Mouse (Mus musculus) limb, embryonic 12.5 days (tissue): ENCODE results near the gene Nfkbie. TPM values are rescaled to one million over a fixed set of nuclear protein-coding genes. Genes with fewer than 3 reads are reported as not detected.
A peak's percentile ranks its signal among the peaks of the same experiment; 100 is the strongest.

Experiments
- ATAC-seq: fragments of 200-750 bp; cut with Nextera tagmentation; 2 replicates; pipeline ENCODE4 v1.8.0; 2017; ENCODE audit warnings: low read depth, moderate TSS enrichment; ENCODE audit not compliant: insufficient number of reproducible peaks, insufficient read depth, low FRiP score, low TSS enrichment
- H3K27ac ChIP-seq: fragments of 300-500 bp; sonication (generic); 2 replicates; pipeline ENCODE4 v1.5.1; 2016; ENCODE audit warnings: mild to moderate bottlenecking, moderate library complexity
- H3K27me3 ChIP-seq: fragments of 300-500 bp; sonication (generic); 2 replicates; pipeline ENCODE4 v1.6.1; 2016; ENCODE audit warnings: mild to moderate bottlenecking, moderate library complexity
- H3K36me3 ChIP-seq: fragments of 300-500 bp; sonication (generic); 2 replicates; pipeline ENCODE4 v1.6.1; 2016; ENCODE audit warnings: mild to moderate bottlenecking, moderate library complexity
- H3K4me1 ChIP-seq: fragments of 300-500 bp; sonication (generic); replicated peaks from 2 replicates; pipeline ENCODE4 v1.6.1; 2016
- H3K4me2 ChIP-seq: fragments of 300-500 bp; sonication (generic); 2 replicates; pipeline ENCODE4 v1.6.1; 2016; ENCODE audit warnings: mild to moderate bottlenecking, moderate library complexity
- H3K4me3 ChIP-seq: fragments of 300-500 bp; sonication (generic); replicated peaks from 2 replicates; pipeline ENCODE4 v1.5.1; 2016; ENCODE audit warnings: mild to moderate bottlenecking
- H3K9ac ChIP-seq: fragments of 300-500 bp; sonication (generic); replicated peaks from 2 replicates; pipeline ENCODE4 v1.6.1; 2016; ENCODE audit warnings: mild to moderate bottlenecking, moderate library complexity
- H3K9me3 ChIP-seq: fragments of 300-500 bp; sonication (generic); 2 replicates; pipeline ENCODE4 v1.6.1; 2016; ENCODE audit warnings: mild to moderate bottlenecking, moderate library complexity
- WGBS: fragments of 180-500 bp; shearing (Covaris S2); methylation state at CpG from one replicate; pipeline ENCODE4 v1.1.7; 2016; 5-methylcytosine and 5-hydroxymethylcytosine counted together
- polyA plus RNA-seq: library from polyadenylated mRNA; unstranded; fragments of >200 nt; fragmentation: Nextera tagmentation; extraction: Ambion mirVana; gene quantifications from 2 replicates; pipeline ENCODE4 v1.2.1, GENCODE M21; 2016

Nfkbie gene
- polyA plus RNA-seq, 1 experiment from 2014 or later = 6.6 TPM

DNA sequence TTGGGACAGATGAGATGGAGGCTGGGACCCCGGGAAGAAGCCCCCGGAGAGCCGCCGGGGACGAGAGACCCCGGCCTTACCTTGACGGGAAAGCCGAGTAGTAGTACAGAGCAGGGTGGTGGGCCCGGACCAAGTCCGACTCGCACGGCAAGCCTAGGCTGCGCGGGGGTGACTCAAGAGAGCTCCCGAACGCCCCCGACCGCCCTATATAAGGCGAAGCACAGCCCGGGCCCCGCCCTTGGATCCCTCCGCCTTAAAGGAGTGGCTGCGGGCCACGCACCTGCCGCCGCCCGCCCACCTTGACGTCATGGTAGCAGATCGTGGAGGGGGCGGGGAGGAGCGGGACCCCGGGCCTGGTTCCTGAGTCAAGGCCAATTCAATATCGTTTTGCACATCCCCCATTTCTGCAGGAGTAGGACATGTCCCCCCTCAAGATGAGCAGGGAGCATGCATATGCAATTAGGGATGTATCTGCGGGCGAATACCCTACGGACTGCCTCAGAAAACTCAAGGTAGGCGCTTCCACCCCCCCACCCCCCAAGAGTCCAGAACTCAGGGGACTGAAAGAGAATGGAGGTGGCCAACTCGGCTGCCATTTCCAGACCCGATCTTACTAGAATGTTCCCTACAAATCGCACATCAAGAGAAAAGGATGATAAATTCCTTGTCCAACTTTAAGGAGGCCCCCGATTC lies 17.7 kb downstream of the Nfkbie start, which contains the start of gene Hsp90ab1:
Gene Hsp90ab1, minus strand, starts transcription at position 185 of the 693 bp plus-strand sequence.
- peak within 1 kb of the TSS; percentile 95 for H3K4me3 ChIP-seq
- whole genome bisulfite sequencing = under 1% methylated on average over 41 of the region's 41 CpGs
- peak within 1 kb of the TSS; percentile 97 for H3K27ac ChIP-seq
- ATAC-seq = peak; percentile 89
- H3K9me3 ChIP-seq = no peaks in the 10 kb centered on the region
- H3K27me3 ChIP-seq = no peaks in the 10 kb centered on the region
- H3K36me3 ChIP-seq = peaks cover 37% of the 10 kb centered on the region
- peak within 1 kb of the TSS; percentile 99 for H3K9ac ChIP-seq
- H3K4me2 ChIP-seq = peak within 1 kb of the TSS; percentile 64
- peaks cover 26% of the 10 kb centered on the region for H3K4me1 ChIP-seq

DNA sequence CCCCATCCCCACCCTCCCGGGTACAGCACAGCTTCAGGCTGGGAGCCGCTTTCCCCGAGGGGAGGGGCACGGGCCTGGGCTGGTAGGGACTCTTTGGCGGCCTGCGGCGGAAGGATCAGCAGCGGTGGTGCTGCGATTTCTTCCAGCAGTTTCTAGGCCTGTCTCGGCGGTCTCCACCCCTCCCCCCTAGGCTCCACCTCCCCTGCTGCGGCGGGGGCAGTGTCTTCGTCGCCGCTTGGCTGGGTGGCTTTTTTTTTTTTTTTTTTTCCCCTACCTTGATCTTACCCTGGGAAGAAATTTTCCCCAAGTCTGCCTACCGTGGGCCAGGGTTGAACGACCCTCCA lies 18.2 kb downstream of the Nfkbie start:
- peaks cover 24% of the 10 kb centered on the region for H3K4me1 ChIP-seq
- H3K9ac ChIP-seq = peak overlapping the region; percentile 99
- H3K27ac ChIP-seq = peak overlapping the region; percentile 97
- H3K9me3 ChIP-seq = no peaks in the 10 kb centered on the region
- H3K36me3 ChIP-seq = peaks cover 32% of the 10 kb centered on the region
- peak overlapping the region; percentile 95 for H3K4me3 ChIP-seq
- WGBS = under 1% methylated on average over 18 of the region's 18 CpGs
- peak overlapping the region; percentile 64 for H3K4me2 ChIP-seq
- H3K27me3 ChIP-seq = no peaks in the 10 kb centered on the region
- peak; percentile 40 for ATAC-seq

GRCm38 (mm10) chr17:45574129-45574761 lies 18.7 kb downstream of the Nfkbie start:
- no peaks in the 10 kb centered on the region for H3K27me3 ChIP-seq
- peak overlapping the region; percentile 64 for H3K4me2 ChIP-seq
- H3K4me3 ChIP-seq = peak overlapping the region; percentile 95
- H3K9ac ChIP-seq = peak overlapping the region; percentile 99
- peak; percentile 17 for ATAC-seq
- WGBS = 3% methylated on average over 17 of the region's 17 CpGs
- peaks cover 27% of the 10 kb centered on the region for H3K36me3 ChIP-seq
- H3K27ac ChIP-seq = peak overlapping the region; percentile 97
- H3K9me3 ChIP-seq = no peaks in the 10 kb centered on the region
- H3K4me1 ChIP-seq = peaks cover 24% of the 10 kb centered on the region

DNA sequence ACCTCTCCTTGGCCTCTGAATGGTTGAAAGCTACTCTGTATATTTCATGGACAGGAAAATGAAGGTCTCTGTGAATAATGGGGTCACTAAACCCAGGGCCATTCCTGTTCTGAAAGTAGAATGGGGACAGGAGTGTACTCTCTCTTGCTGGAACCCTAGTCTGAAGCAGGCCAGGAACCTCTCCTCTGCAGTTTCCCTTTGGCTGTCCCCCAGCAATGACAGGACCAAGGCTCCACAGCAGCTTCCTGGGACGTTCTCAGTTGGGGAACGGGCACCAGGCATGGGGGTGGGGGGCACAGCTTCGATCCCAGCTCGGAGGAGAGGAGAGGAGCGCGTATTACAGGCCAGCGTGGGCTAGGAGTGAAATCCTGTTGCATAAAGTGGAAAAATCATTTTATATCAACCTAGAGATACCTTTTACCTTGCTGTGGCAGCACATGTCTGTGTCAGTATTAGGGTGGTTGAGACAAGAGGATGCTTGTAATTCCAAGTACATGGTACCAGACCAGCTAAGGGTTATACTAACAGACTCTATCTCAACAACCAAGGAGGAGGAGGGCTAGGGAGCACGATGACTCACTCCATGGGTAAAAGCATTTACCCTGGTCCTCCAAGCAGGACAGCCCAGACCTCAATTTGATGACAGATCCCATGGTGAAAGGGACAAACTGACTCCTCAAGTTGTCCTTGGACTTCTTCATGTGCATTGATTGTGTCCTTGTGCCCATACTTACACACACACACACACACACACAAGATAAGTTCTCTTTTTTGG lies 19.8 kb downstream of the Nfkbie start:
- no peak overlapping the region for H3K4me3 ChIP-seq
- WGBS = 89% methylated on average over 8 of the region's 8 CpGs
- no peak overlapping the region for H3K4me2 ChIP-seq

GRCm38 (mm10) chr17:45578242-45578641 lies 22.7 kb downstream of the Nfkbie start:
- H3K9me3 ChIP-seq = no peaks in the 10 kb centered on the region
- H3K9ac ChIP-seq = no peak overlapping the region
- no peak for ATAC-seq
- peaks cover 15% of the 10 kb centered on the region; the same call in 1 of the 2 replicates for H3K4me1 ChIP-seq
- WGBS = 77% methylated on average over 5 of the region's 5 CpGs
- 0 out of 2 replicates have a peak overlapping the region, but pooled peaks have one; percentile 53 for H3K27ac ChIP-seq
- H3K4me2 ChIP-seq = no peak overlapping the region
- no peaks in the 10 kb centered on the region for H3K27me3 ChIP-seq
- no peak overlapping the region for H3K4me3 ChIP-seq
- no peaks in the 10 kb centered on the region for H3K36me3 ChIP-seq

More for the DNA sequence above, 19.8 kb downstream of the Nfkbie start:
- H3K27me3 ChIP-seq = no peaks in the 10 kb centered on the region
- H3K27ac ChIP-seq = no peak overlapping the region
- H3K9ac ChIP-seq = no peak overlapping the region
- no peaks in the 10 kb centered on the region for H3K9me3 ChIP-seq
- H3K36me3 ChIP-seq = peaks cover 16% of the 10 kb centered on the region
- no peak for ATAC-seq
- peaks cover 20% of the 10 kb centered on the region for H3K4me1 ChIP-seq

DNA sequence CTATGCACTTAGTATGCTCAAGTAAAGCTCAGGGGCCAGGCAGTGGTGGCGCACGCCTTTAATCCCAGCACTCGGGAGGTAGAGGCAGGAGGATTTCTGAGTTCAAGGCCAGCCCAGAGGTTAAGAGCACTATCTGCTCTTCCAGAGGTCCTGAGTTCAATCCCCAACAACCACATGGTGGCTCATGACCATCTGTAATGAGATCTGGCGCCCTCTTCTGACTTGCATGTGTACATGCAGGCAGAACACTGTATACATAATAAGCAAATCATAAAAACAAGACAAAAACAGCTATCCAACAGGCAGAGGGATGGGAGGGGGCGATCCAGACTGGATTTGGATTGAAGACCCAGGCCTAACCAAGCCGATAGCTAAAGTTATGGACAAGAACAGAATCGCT lies 23.3 kb downstream of the Nfkbie start:
- Histone ChIP-seq H3K27ac (no peak overlapping the region), H3K9me3 (no peaks in the 10 kb centered on the region), H3K4me1 (peaks cover 15% of the 10 kb centered on the region; the same call in 1 of the 2 replicates), H3K36me3 (no peaks in the 10 kb centered on the region), H3K27me3 (no peaks in the 10 kb centered on the region), H3K4me2 (no peak overlapping the region), H3K9ac (no peak overlapping the region), H3K4me3 (no peak overlapping the region)
- WGBS = 77% methylated on average over 7 of the region's 7 CpGs
- no peak for ATAC-seq

- Histone ChIP-seq H3K27me3 (no peaks in the 10 kb centered on the region), H3K4me1 (peaks cover 19% of the 10 kb centered on the region), H3K27ac (no peak overlapping the region), H3K4me3 (no peak overlapping the region), H3K9ac (no peak overlapping the region), H3K36me3 (no peaks in the 10 kb centered on the region), H3K4me2 (no peak overlapping the region), H3K9me3 (no peaks in the 10 kb centered on the region)
- ATAC-seq = no peak
- 80% methylated on average over 4 of the region's 4 CpGs for WGBS
Measured at GRCm38 (mm10) chr17:45579554-45579953, 24.1 kb downstream of the Nfkbie start.

- WGBS = 43% methylated on average over 12 of the region's 12 CpGs
- no peaks in the 10 kb centered on the region for H3K9me3 ChIP-seq
- no peaks in the 10 kb centered on the region for H3K27me3 ChIP-seq
- H3K4me3 ChIP-seq = no peak overlapping the region
- H3K4me2 ChIP-seq = no peak overlapping the region
- H3K36me3 ChIP-seq = no peaks in the 10 kb centered on the region
- peaks cover 28% of the 10 kb centered on the region for H3K4me1 ChIP-seq
- 0 out of 2 replicates have a peak overlapping the region, but pooled peaks have one; percentile 35 for H3K27ac ChIP-seq
- ATAC-seq = no peak
- no peak overlapping the region; the same call in 1 of the 2 replicates for H3K9ac ChIP-seq
Measured at GRCm38 (mm10) chr17:45580958-45581477, 25.5 kb downstream of the Nfkbie start.

DNA sequence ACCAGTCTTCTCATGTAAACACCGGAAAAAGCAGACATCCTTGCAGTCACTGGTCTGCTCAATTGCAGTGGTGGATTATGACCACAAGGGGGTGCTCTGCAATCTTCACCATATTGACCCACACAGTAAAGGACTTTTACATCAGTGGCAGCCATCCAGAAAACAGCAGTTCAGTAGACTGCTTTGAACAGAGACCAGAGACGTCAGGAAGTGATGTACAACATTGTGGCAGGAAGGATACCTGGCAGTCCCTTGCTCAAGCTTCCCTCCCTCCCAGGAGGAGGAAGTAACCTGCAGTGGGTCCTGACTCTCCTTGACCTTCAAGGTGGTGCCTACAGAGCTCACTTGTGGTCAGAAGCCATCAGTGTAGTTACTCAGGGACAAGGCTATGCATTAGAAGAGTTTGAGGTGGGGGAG lies 26.1 kb downstream of the Nfkbie start:
- no peak overlapping the region for H3K4me3 ChIP-seq
- no peak overlapping the region for H3K9ac ChIP-seq
- 10% methylated on average over 2 of the region's 2 CpGs for WGBS
- no peaks in the 10 kb centered on the region for H3K9me3 ChIP-seq
- no peak overlapping the region for H3K4me2 ChIP-seq
- H3K27me3 ChIP-seq = no peaks in the 10 kb centered on the region
- no peak for ATAC-seq
- H3K36me3 ChIP-seq = peaks cover 5% of the 10 kb centered on the region
- peaks cover 28% of the 10 kb centered on the region for H3K4me1 ChIP-seq
- 0 out of 2 replicates have a peak overlapping the region, but pooled peaks have one; percentile 35 for H3K27ac ChIP-seq

GRCm38 (mm10) chr17:45582188-45582587 lies 26.7 kb downstream of the Nfkbie start:
- ATAC-seq = no peak
- Histone ChIP-seq H3K27me3 (no peaks in the 10 kb centered on the region), H3K4me2 (no peak overlapping the region), H3K9ac (no peak overlapping the region), H3K4me1 (peaks cover 28% of the 10 kb centered on the region), H3K4me3 (no peak overlapping the region), H3K27ac (no peak overlapping the region), H3K9me3 (0 out of 2 replicates have a peak, but pooled peaks cover 5% of the 10 kb centered on the region), H3K36me3 (peaks cover 10% of the 10 kb centered on the region)
- 95% methylated on average over 6 of the region's 6 CpGs for WGBS
